Mouse (Mus musculus) olfactory bulb, adult 2 months (tissue): ENCODE measurements around the gene Deup1. TPM values are rescaled to one million over a fixed set of nuclear protein-coding genes. Genes with fewer than 3 reads are reported as not detected.

Experiments used
- H3K27ac ChIP-seq: fragments of 200-500 bp; 2 replicates; pipeline ENCODE4 v1.5.1; 2012; ENCODE audit warnings: low read depth, low read length; ENCODE audit not compliant: insufficient read depth
- H3K4me1 ChIP-seq: fragments of 200-500 bp; 2 replicates; pipeline ENCODE4 v1.6.1; 2012; ENCODE audit warnings: low read length; ENCODE audit not compliant: control insufficient read depth, insufficient read depth
- H3K4me3 ChIP-seq: fragments of 200-500 bp; 2 replicates; pipeline ENCODE4 v1.5.1; 2012; ENCODE audit warnings: mild to moderate bottlenecking, low read depth, low read length, moderate library complexity; ENCODE audit not compliant: insufficient read depth
- CTCF ChIP-seq: fragments of 200-500 bp; IDR thresholded peaks from 2 replicates; pipeline ENCODE4 v1.5.1; 2012; ENCODE audit warnings: low read depth, mild to moderate bottlenecking, low read length, moderate library complexity; ENCODE audit not compliant: insufficient read depth
- POLR2A ChIP-seq: fragments of 200-500 bp; IDR thresholded peaks from 2 replicates; pipeline ENCODE4 v1.6.1; 2012; ENCODE audit warnings: mild to moderate bottlenecking, low read depth, low read length, moderate library complexity; ENCODE audit not compliant: insufficient read depth
- WGBS: fragments of 180-500 bp; shearing (Covaris S2); methylation state at CpG from one replicate; pipeline ENCODE4 v1.1.7; 2018; 5-methylcytosine and 5-hydroxymethylcytosine counted together
- polyA plus RNA-seq: library from polyadenylated mRNA; stranded (reverse); fragments of >200 nt; gene quantifications from 2 replicates; pipeline ENCODE4 v1.2.4, GENCODE M21; 2012; ENCODE audit warnings: low replicate concordance; ENCODE audit not compliant: missing spikeins, insufficient read depth, insufficient read length

Deup1 gene
- polyA plus RNA-seq, 1 experiment: not detected

DNA sequence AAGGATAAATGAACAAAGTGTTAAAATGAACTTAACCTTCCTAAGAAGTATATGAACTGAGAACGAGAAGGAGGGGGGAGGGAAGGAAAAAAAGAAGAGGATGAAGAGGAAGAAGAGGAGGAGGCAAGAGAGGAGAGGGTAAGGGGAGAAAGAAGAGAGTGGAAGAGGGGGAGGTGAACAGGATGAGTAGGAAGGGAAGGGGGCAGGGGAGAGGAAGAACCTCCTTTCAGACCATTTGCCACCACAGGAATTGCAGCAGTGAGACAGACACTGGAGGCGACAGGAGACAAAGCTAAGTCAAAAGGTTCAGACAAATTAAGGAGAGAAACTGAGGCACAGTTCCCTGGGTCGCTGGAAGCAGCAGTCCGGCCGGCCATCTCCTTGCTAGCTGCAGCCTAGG, 349 bp downstream of the Deup1 start:
- TF ChIP-seq CTCF: no peak
- Histone ChIP-seq H3K4me1 (peaks cover 7% of the 10 kb centered on the region; the same call in 1 of the 2 replicates), H3K27ac (no peak overlapping the region), H3K4me3 (peak overlapping the region; percentile 30)
- 18% methylated on average over 5 of the region's 5 CpGs for WGBS

DNA sequence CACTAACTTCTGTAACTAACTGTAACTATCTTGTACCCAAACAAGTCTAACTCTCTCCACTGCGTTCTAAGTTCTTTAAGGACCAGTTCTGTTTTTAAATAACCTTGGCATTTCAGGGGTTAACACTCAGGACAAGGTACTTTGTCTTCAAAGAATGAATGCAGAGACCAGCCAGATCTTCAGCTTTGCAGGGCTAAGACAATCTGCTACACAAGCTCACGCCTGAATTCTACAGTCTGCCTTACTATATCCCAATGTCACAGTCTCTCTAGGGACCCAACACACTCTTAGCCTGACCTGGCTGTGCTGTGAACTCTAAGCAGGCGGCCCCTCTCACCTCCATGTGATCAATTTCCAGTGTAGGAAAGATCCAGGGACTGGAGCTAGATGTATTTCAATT, 3.0 kb downstream of the Deup1 start:
- TF ChIP-seq POLR2A (no peak), CTCF (no peak)
- 88% methylated on average over 3 of the region's 3 CpGs for WGBS
- H3K27ac ChIP-seq: no peak overlapping the region
- no peak overlapping the region for H3K4me3 ChIP-seq
- peaks cover 7% of the 10 kb centered on the region; the same call in 1 of the 2 replicates for H3K4me1 ChIP-seq

DNA sequence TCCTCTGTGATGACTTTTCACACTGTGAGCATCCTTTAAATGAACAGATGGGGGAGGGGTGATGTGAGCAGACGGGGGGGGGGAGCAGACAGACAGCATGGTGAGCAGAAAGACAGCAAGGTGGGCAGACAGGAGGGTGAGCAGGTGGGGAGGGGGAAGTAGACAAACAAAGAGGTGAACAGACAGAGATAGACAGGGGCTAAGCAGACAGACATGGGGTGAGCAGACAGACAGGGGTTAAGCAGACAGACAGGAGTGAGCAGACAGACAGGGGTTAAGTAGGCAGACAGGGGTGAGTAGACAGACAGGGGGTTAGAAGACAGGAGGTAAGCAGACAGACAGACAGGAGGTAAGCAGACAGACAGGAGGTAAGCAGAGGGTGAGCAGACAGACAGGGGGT, 8.0 kb downstream of the Deup1 start:
- 69% methylated on average over 1 of the region's 1 CpGs for WGBS

DNA sequence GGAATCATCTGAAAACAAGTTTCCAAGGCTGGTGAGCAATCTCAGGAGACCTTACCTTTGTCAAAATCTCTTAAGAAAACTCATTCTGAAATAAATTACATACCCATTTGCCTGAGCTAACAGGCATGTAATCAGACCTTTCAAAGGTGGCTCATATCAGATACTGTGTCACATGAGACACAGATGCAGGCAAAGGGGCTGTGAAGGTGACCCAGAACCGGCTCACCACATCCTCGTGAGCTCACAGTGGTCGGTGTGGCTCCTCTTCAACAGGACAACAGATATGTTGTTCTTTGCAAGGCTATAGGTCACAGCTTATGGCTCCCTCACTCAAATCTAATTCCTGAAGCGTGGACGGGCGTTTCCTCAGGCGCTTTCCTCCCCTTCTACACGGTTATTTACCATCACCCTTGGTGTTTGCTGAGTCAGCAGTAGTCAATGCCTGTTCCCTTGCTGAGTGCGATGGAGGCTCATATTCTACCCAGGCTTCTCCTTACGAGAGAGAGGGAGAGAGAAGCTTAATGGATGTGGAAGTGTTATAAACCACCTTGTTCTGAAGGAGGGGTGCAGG, 8.6 kb downstream of the Deup1 start:
- Histone ChIP-seq H3K4me1 (0 out of 2 replicates have a peak, but pooled peaks cover 2% of the 10 kb centered on the region), H3K27ac (no peak overlapping the region), H3K4me3 (no peak overlapping the region)
- 78% methylated on average over 10 of the region's 10 CpGs for WGBS
- TF ChIP-seq CTCF: no peak
- no peak for TF ChIP-seq POLR2A

More for the DNA sequence above, 8.0 kb downstream of the Deup1 start:
- Histone ChIP-seq H3K4me1 (0 out of 2 replicates have a peak, but pooled peaks cover 2% of the 10 kb centered on the region), H3K4me3 (no peak overlapping the region), H3K27ac (no peak overlapping the region)
- TF ChIP-seq POLR2A (no peak), CTCF (no peak)

DNA sequence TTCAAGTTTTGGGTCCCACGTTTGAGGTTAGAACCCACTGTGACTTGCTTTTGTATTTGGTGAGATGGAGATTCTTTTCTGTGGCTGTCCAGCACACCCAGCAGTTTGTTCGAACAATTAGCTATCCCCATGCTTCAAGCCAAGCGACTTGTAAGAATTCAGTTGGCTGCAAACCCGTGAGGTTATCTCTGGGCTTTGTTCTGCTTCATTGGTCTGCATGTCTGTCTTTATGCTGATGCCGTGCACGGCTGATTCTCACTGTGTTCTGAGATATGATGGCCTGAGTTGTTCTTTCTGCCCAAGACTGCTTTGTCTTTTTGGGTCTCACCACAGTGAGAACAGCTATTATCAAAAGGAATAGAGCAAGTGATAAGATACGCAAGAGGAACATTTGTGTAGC, 10.7 kb downstream of the Deup1 start:
- no peak overlapping the region for H3K4me3 ChIP-seq
- H3K27ac ChIP-seq: no peak overlapping the region
- 0 out of 2 replicates have a peak, but pooled peaks cover 2% of the 10 kb centered on the region for H3K4me1 ChIP-seq
- TF ChIP-seq CTCF (no peak), POLR2A (no peak)
- 71% methylated on average over 7 of the region's 7 CpGs for WGBS

DNA sequence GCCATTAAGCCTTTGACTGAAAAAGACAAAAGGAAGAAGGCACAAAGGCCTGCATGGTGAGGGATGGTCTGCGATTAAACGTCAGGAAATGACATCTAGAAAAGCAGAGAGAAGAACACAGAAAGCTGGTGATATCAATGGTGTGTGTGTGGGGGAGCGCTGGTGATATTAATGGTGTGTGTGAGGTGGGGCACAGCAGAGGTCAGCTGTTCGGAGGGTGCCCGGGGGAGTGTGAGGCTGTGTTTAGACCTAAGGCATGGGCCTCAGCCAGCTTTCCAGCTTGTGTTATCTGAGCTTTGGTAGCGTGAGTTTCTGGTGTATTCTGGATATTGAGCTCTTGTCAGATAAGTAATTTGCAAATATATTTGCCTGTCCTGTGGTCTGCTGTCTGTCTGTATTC, 11.3 kb downstream of the Deup1 start:
- TF ChIP-seq CTCF (no peak), POLR2A (no peak)
- Histone ChIP-seq H3K27ac (no peak overlapping the region), H3K4me1 (0 out of 2 replicates have a peak, but pooled peaks cover 2% of the 10 kb centered on the region), H3K4me3 (no peak overlapping the region)
- WGBS: 90% methylated on average over 6 of the region's 6 CpGs

DNA sequence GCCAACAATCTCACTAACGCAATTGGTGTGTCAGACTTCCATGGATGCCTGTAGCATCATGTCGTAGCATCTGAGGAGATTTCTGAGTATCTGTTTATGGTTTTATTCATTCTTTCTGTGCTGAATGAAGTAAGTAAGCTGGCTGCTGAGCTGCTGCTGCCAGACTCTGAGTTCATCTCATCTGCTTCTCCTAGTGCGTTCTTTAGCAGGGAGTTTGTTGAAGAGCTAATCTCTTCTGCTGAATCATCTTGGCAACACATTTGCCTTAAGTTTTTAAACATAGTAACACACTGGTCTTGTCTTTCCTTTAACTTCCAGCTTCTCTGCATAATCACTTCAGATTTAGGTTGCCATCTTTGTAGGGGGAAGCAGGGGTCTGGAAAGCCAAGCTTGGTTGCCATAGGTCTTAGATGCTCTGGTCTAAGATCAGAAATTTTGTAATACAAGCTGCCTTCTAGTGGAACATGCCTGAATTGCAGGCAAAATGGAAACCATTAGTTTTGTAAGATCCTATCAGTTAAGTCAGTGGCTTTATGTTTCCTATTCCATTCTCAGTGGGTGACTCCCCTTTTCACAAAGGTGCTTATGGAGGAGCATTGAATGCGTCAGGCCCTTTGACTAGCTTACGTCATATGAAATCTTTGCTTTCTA, 18.3 kb downstream of the Deup1 start:
- WGBS: 83% methylated on average over 5 of the region's 5 CpGs
- no peaks in the 10 kb centered on the region for H3K4me1 ChIP-seq
- H3K27ac ChIP-seq: no peak overlapping the region
- no peak for TF ChIP-seq CTCF
- TF ChIP-seq POLR2A: no peak
- H3K4me3 ChIP-seq: no peak overlapping the region

DNA sequence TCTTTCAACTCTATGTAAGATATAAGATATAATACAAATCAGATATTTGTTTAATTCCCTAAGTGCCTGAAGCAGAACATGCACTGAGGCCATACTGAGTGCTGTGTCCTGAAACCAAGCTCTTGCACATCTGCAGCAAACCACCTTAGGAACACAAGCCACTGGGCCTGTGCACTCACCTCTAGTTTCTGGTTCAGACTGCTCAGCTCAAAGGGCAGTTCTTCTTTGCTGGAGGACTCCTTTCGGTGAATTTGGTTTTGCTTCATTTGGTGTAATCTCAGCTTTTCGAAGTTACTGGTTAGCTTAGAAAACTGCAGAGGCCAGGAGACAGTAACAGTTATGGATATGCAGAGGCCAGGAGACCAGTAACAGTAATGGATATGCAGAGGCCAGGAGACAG, 20.1 kb downstream of the Deup1 start:
- Histone ChIP-seq H3K4me1 (no peaks in the 10 kb centered on the region), H3K4me3 (no peak overlapping the region), H3K27ac (no peak overlapping the region)
- no peak for TF ChIP-seq POLR2A
- WGBS: 95% methylated on average over 2 of the region's 2 CpGs

DNA sequence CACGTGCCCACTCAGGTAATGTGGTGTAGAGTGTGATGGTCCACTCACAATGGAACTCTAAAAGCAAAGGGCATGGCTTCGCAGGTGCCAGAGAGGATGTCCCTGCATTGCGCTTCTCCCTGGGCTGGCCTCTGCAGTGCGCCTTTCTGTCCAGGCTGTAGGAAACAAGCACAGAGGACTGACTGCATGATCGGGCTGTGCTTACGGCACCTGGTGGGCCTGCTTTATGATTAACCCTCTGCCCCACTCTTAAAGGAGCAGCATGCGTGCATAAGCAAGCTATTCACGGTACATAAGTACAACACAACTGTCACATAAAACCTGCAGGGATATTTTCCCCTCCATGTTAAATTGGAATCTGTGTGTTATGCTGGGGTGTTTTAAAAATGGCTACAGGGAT, 24.6 kb downstream of the Deup1 start:
- H3K4me3 ChIP-seq: no peak overlapping the region
- H3K27ac ChIP-seq: no peak overlapping the region
- no peaks in the 10 kb centered on the region for H3K4me1 ChIP-seq
- WGBS: 86% methylated on average over 8 of the region's 8 CpGs
- TF ChIP-seq CTCF: no peak
- no peak for TF ChIP-seq POLR2A

DNA sequence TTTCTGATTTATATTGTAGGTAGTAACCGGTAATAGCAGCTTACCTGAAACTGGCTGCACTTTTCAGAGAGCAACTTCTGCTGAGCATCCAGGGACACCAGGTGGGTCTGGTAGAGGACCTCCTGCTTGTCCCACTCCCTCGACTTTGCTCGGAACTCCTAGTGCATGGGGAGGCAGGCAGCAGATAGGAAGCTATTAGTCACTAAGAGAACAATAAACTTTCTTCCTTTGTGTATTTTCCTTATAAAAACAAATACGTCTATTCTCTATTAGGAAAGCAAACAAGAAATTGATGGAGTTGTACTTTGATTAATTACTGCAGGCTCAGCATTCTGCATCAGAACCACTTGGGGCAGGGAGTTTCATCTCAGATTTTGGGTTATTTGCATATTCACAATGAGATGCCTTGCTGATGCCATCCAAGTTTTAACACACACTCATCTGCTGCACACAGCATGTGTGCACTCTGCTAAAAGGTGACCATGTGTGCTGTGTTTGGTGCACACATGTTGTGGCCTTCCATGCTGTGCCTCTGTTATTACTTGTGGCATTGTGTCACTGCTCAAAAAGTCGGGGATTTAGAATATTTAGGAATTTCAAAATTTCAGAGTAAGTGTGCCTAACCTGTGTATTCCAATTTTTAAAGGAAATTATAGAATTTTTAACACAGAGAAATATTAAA, 26.7 kb downstream of the Deup1 start:
- WGBS: 62% methylated on average over 5 of the region's 5 CpGs
- TF ChIP-seq POLR2A (no peak), CTCF (no peak)

More for the DNA sequence above, 26.7 kb downstream of the Deup1 start:
- no peaks in the 10 kb centered on the region for H3K4me1 ChIP-seq
- no peak overlapping the region for H3K27ac ChIP-seq
- H3K4me3 ChIP-seq: no peak overlapping the region
